Mouse (Mus musculus) left cerebral cortex, postnatal 25 days (tissue): ENCODE measurements at regions not wholly inside any gene's neighbourhood (a gene's known extent, or its start where the extent isn't known, plus 50 kb on each side); places are given as distances from the start of the nearest gene placed in this dataset.
A peak's percentile ranks its signal among the peaks of the same experiment; 100 is the strongest.

Experiments used
- DNase-seq, 2 experiments: peaks; one replicate each; pipeline ENCODE4 v3.0.0; 2022; ENCODE audit warnings: low spot score in 2 of 2, mixed read lengths in 1 of 2
- intact Hi-C: fragments of 180-260 bp; cut with DNase I; formaldehyde crosslinking; loops from one replicate; pipeline ENCODE4 v1.15.1; 2025

- intact Hi-C loops, result no loop called here
- DNase-seq, result peak in 1 of 2 experiments; percentile 22
These were observed 143.3 kb downstream of the Kdr start for GRCm38 (mm10) chr5:75834766-75835555.

GRCm38 (mm10) chr5:75832341-75832740, 145.9 kb downstream of the Kdr start:
- intact Hi-C loops, result no loop called here
- DNase-seq, result peak in 1 of 2 experiments; percentile 18

- intact Hi-C loops, result no loop called here
- no peak for DNase-seq
These were observed 148.2 kb downstream of the Kdr start for GRCm38 (mm10) chr5:75829850-75830625.

- no peak for DNase-seq
- intact Hi-C loops, result no loop called here
These were observed 149.9 kb downstream of the Kdr start for GRCm38 (mm10) chr5:75828332-75828731.

GRCm38 (mm10) chr5:75826283-75827098, 151.8 kb downstream of the Kdr start:
- intact Hi-C loops, result no loop called here
- no peak for DNase-seq

GRCm38 (mm10) chr5:75825576-75825975, 152.7 kb downstream of the Kdr start:
- intact Hi-C loops, result no loop called here
- DNase-seq, result no peak

- no peak for DNase-seq
- intact Hi-C loops, result no loop called here
These were observed 153.6 kb downstream of the Kdr start for GRCm38 (mm10) chr5:75824660-75825059.

GRCm38 (mm10) chr5:75823646-75824045, 154.6 kb downstream of the Kdr start:
- DNase-seq, result no peak
- intact Hi-C loops, result no loop called here

- intact Hi-C loops, result no loop called here
- DNase-seq, result no peak
These were observed 160.9 kb downstream of the Kdr start for GRCm38 (mm10) chr5:75817396-75817795.

GRCm38 (mm10) chr5:75814393-75814984, 163.8 kb downstream of the Kdr start:
- no peak for DNase-seq
- intact Hi-C loops, result no loop called here

- intact Hi-C loops, result no loop called here
- DNase-seq, result no peak
These were observed 165.6 kb downstream of the Kdr start for GRCm38 (mm10) chr5:75812686-75813085.

GRCm38 (mm10) chr5:75808551-75809332, 169.5 kb downstream of the Kdr start:
- intact Hi-C loops, result no loop called here
- DNase-seq, result no peak

GRCm38 (mm10) chr5:75805011-75805410, 173.2 kb downstream of the Kdr start:
- intact Hi-C loops, result no loop called here
- no peak for DNase-seq

- intact Hi-C loops, result no loop called here
- no peak for DNase-seq
These were observed 173.9 kb downstream of the Kdr start for GRCm38 (mm10) chr5:75804340-75804739.

- intact Hi-C loops, result no loop called here
- no peak for DNase-seq
These were observed 175.2 kb downstream of the Kdr start for GRCm38 (mm10) chr5:75803012-75803411.

GRCm38 (mm10) chr5:75800040-75800989, 177.9 kb downstream of the Kdr start:
- intact Hi-C loops, result no loop called here
- DNase-seq, result peak in 1 of 2 experiments; percentile 9

GRCm38 (mm10) chr5:75799627-75800026, 178.6 kb downstream of the Kdr start:
- intact Hi-C loops, result no loop called here

GRCm38 (mm10) chr5:75793184-75793583, 185.1 kb downstream of the Kdr start:
- intact Hi-C loops, result no loop called here

More at GRCm38 (mm10) chr5:75799627-75800026, 178.6 kb downstream of the Kdr start:
- no peak for DNase-seq

More at GRCm38 (mm10) chr5:75793184-75793583, 185.1 kb downstream of the Kdr start:
- no peak for DNase-seq
